ENCODE assay signal across 1 mouse cellular context in genomic region chr6:91958015-91958414, GRCm38 (mm10). TPM values are rescaled to one million over a fixed set of nuclear protein-coding genes. Genes with fewer than 3 reads are reported as not detected.
"Had no signal": no experiment of that assay in that cellular context is flagged by ENCODE, and none has a peak within 500 bp of the region (broad histone marks: within the 10 kb centered on the region; RNA-seq: fewer than 3 reads in every experiment).

No protein-coding gene starts in this region.

RNA-seq across cellular contexts. Expression of gene 4930590J08Rik, which starts 55.4 kb away (rescaled TPM):
- polyA plus RNA-seq: erythroblast, embryonic 14.5 days had no signal
